Mouse (Mus musculus): ENCODE data around the gene Abr. TPM values are rescaled to one million over a fixed set of nuclear protein-coding genes. Genes with fewer than 3 reads are reported as not detected.

Abr gene
- total and polyA plus RNA-seq, 3 experiments: 3.8 to 8.8 TPM; not detected in 1

DNA sequence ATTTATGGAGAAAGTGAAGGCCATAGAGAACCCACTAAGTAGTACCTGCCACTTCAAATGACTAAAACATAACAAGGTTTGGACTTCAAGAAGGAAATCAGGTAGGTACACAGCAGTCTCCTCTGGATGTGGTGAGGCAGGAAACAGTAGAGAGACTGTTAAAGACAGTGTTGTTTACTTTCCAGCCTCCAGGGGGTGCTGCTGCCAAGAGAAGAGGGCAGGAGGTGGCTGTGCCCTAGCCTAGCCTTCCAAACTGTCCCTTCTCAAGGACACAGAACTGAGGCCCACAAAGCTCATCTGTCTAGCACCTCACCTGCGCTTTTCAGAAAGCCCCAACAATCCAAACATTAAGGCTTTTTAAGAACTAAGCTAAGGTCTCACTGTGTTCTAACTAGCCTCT is 81.1 kb downstream of the Abr start:
- Histone ChIP-seq H3K27ac (ENCODE audit: control insufficient read depth, low read depth, low read length) (no peak overlapping the region), H3K4me1 (ENCODE audit: control insufficient read depth in 1 of 2, insufficient read depth in 2 of 2, low read length in 2 of 2) (no peaks in the 10 kb centered on the region), H3K79me2 (ENCODE audit: control insufficient read depth, insufficient read depth, low read length, poor library complexity) (no peaks in the 10 kb centered on the region), H3K4me3 (ENCODE audit: control insufficient read depth in 1 of 2, insufficient read depth in 1 of 2, low read depth in 2 of 2, low read length in 2 of 2) (no peak overlapping the region), H3K9me3 (replicated peaks; ENCODE audit: insufficient read depth, low read length) (no peaks in the 10 kb centered on the region), H3K36me3 (ENCODE audit: control insufficient read depth in 1 of 2, insufficient read depth in 2 of 2, low read length in 2 of 2) (no peaks in the 10 kb centered on the region), H3K9ac (ENCODE audit: control insufficient read depth, low read depth, low read length, poor library complexity, severe bottlenecking) (no peak overlapping the region), H3K27me3 (ENCODE audit: control insufficient read depth in 1 of 2, insufficient read depth in 2 of 2, low read length in 2 of 2) (peaks cover 16 to 18% of the 10 kb centered on the region in 2 experiments)
- DNase-seq (ENCODE audit: low read depth, low spot score): peak; percentile 64
- TF ChIP-seq ZC3H11A (IDR thresholded peaks at IDR 0.05; ENCODE audit: low read depth, low read length): peak; percentile 75
- peak; percentile 89 for TF ChIP-seq SMC3 (IDR thresholded peaks at IDR 0.05; ENCODE audit: low read depth, low read length)
- no peak for TF ChIP-seq ZKSCAN1 (IDR thresholded peaks at IDR 0.05; ENCODE audit: low read depth, low read length)
- TF ChIP-seq RAD21 (IDR thresholded peaks at IDR 0.05; ENCODE audit: low read depth, low read length): peak; percentile 89
- TF ChIP-seq MAFK (IDR thresholded peaks at IDR 0.05; ENCODE audit: borderline replicate concordance, low read depth, low read length): no peak
- TF ChIP-seq ZNF384 (IDR thresholded peaks at IDR 0.05; ENCODE audit: low read depth, low read length): no peak
- peak; percentile 83 to 88 (median 87) for TF ChIP-seq CTCF (IDR thresholded peaks at IDR 0.05 in 2 of 3, conservative IDR thresholded peaks at IDR 0.05 in 1 of 3; ENCODE audit: control insufficient read depth in 1 of 3, insufficient read depth in 1 of 3, low read depth in 2 of 3, low read length in 3 of 3, poor library complexity in 1 of 3, severe bottlenecking in 1 of 3)
- TF ChIP-seq EP300 (IDR thresholded peaks at IDR 0.05; ENCODE audit: low read depth in 1 of 2, low read length in 2 of 2): no peak

DNA sequence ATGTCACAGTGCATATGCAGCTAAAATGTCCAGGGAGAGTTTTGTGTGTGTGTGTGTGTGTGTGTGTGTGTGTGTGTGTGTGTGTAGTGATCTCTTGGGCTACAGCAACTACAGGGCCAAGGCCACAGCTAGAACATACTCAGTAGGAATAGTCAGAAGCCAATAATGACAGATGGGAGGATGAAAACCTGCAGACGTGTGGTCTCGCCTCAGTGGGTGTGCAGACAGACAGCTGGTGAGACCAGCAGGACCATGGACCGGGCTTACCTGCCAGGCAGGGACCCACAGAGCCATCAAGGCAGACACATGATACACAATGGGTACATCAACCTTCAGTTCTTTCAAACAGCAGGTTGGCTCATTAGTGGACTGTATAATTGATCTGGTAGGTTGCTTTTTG is 84.7 kb downstream of the Abr start:
- no peak overlapping the region for H3K27ac ChIP-seq (ENCODE audit: control insufficient read depth, low read depth, low read length)
- H3K27me3 ChIP-seq (ENCODE audit: control insufficient read depth in 1 of 2, insufficient read depth in 2 of 2, low read length in 2 of 2): peaks cover 4 to 7% of the 10 kb centered on the region in 2 experiments
- no peak overlapping the region for H3K4me3 ChIP-seq (ENCODE audit: control insufficient read depth in 1 of 2, insufficient read depth in 1 of 2, low read depth in 2 of 2, low read length in 2 of 2)
- no peak for DNase-seq (ENCODE audit: low read depth, low spot score)
- H3K36me3 ChIP-seq (ENCODE audit: control insufficient read depth in 1 of 2, insufficient read depth in 2 of 2, low read length in 2 of 2): no peaks in the 10 kb centered on the region
- no peak for TF ChIP-seq MEF2A (IDR thresholded peaks at IDR 0.05; ENCODE audit: extremely low read depth, insufficient replicate concordance, low read depth, low read length, poor library complexity, severe bottlenecking)
- no peak for TF ChIP-seq NELFE (IDR thresholded peaks at IDR 0.05; ENCODE audit: low read depth, low read length)
- no peak for TF ChIP-seq ZMIZ1 (IDR thresholded peaks at IDR 0.05; ENCODE audit: low read depth, low read length)
- no peak for TF ChIP-seq UBTF (IDR thresholded peaks at IDR 0.05; ENCODE audit: borderline replicate concordance, insufficient read depth, low read depth, low read length)
- TF ChIP-seq USF2 (IDR thresholded peaks at IDR 0.05; ENCODE audit: borderline replicate concordance in 1 of 2, insufficient read depth in 1 of 2, low read depth in 1 of 2, low read length in 2 of 2): no peak
- no peak for TF ChIP-seq ZNF384 (IDR thresholded peaks at IDR 0.05; ENCODE audit: low read depth, low read length)
- TF ChIP-seq ETS1 (IDR thresholded peaks at IDR 0.05; ENCODE audit: low read depth, low read length): no peak
- H3K79me2 ChIP-seq (ENCODE audit: control insufficient read depth, insufficient read depth, low read length, poor library complexity): no peaks in the 10 kb centered on the region
- H3K9me3 ChIP-seq (replicated peaks; ENCODE audit: insufficient read depth, low read length): no peaks in the 10 kb centered on the region
- no peaks in the 10 kb centered on the region for H3K4me1 ChIP-seq (ENCODE audit: control insufficient read depth in 1 of 2, insufficient read depth in 2 of 2, low read length in 2 of 2)
- H3K9ac ChIP-seq (ENCODE audit: control insufficient read depth, low read depth, low read length, poor library complexity, severe bottlenecking): no peak overlapping the region

All from MEL (cell line).